ENCODE assay signal across 10 mouse cellular contexts in genomic region chr10:91179834-91180233, GRCm38 (mm10). TPM values are rescaled to one million over a fixed set of nuclear protein-coding genes. Genes with fewer than 3 reads are reported as not detected.
DNase-seq lines count a peak whose midpoint lies in the region; ATAC-seq and TF ChIP-seq lines count a peak whose summit lies in the region.
"Had no signal": no experiment of that assay in that cellular context is flagged by ENCODE, and none has a peak within 500 bp of the region (broad histone marks: within the 10 kb centered on the region; RNA-seq: fewer than 3 reads in every experiment).

No protein-coding gene starts in this region.

- no peak overlapping the region for H3K9ac ChIP-seq in heart, embryonic 12.5 days
- no peak overlapping the region for H3K9ac ChIP-seq in heart, postnatal 0 days (replicated peaks; ENCODE audit: low read depth, low read length)
- H3K9ac ChIP-seq in liver, postnatal 0 days (replicated peaks) = peak overlapping the region; percentile 67

- no peaks in the 10 kb centered on the region for H3K27me3 ChIP-seq in heart, embryonic 12.5 days (replicated peaks)
- H3K27me3 ChIP-seq in heart, postnatal 0 days (ENCODE audit: control insufficient read depth, insufficient read depth, low read length) = no peaks in the 10 kb centered on the region
- no peaks in the 10 kb centered on the region for H3K27me3 ChIP-seq in liver, postnatal 0 days (ENCODE audit: insufficient read depth, low read length)
- H3K27me3 ChIP-seq: neural tube, embryonic 12.5 days had no signal

- peak overlapping the region; percentile 27; the same call in 1 of the 2 replicates for H3K4me2 ChIP-seq in heart, embryonic 12.5 days
- H3K4me2 ChIP-seq in heart, postnatal 0 days (ENCODE audit: low read depth, low read length) = 0 out of 2 replicates have a peak overlapping the region, but pooled peaks have one; percentile 63
- peak overlapping the region; percentile 71 for H3K4me2 ChIP-seq in liver, postnatal 0 days (ENCODE audit: low read depth, low read length)

- no peak for ATAC-seq in heart, embryonic 12.5 days (ENCODE audit: insufficient number of reproducible peaks, low FRiP score)
- no peak for ATAC-seq in heart, postnatal 0 days (ENCODE audit: insufficient read depth, low read depth)
- ATAC-seq in liver, postnatal 0 days = no peak

- H3K4me1 ChIP-seq in heart, embryonic 12.5 days (replicated peaks) = peaks cover 29% of the 10 kb centered on the region
- H3K4me1 ChIP-seq in heart, postnatal 0 days (ENCODE audit: control insufficient read depth, insufficient read depth) = peaks cover 4% of the 10 kb centered on the region; the same call in 1 of the 2 replicates
- H3K4me1 ChIP-seq in liver, postnatal 0 days (ENCODE audit: insufficient read depth) = peaks cover 27% of the 10 kb centered on the region

- peak overlapping the region; percentile 99 for H3K27ac ChIP-seq in heart, embryonic 12.5 days (ENCODE audit: poor library complexity, severe bottlenecking)
- H3K27ac ChIP-seq in heart, postnatal 0 days (ENCODE audit: low read depth) = peak overlapping the region; percentile 96
- peak overlapping the region; percentile 97 for H3K27ac ChIP-seq in liver, postnatal 0 days (ENCODE audit: low read depth)

- no peak for DNase-seq in heart, postnatal 25 days (ENCODE audit: low spot score)
- peak; percentile 51 for DNase-seq in R1 (ENCODE audit: low read depth, low spot score)
- DNase-seq in heart, postnatal 0 days (ENCODE audit: low spot score) = no peak
- no peak for DNase-seq in liver, postnatal 0 days
- no peak for DNase-seq in adrenal gland, postnatal 4 days (ENCODE audit: low spot score in 2 of 2)
- no peak for DNase-seq in frontal cortex, postnatal 36 days (ENCODE audit: low spot score in 2 of 2)
- no peak for DNase-seq in spleen, adult 12 weeks (ENCODE audit: low spot score)
- DNase-seq: kidney, adult 11 months had no signal

- H3K4me3 ChIP-seq in heart, embryonic 12.5 days = 0 out of 2 replicates have a peak overlapping the region, but pooled peaks have one; percentile 59
- H3K4me3 ChIP-seq in heart, postnatal 0 days (ENCODE audit: low read depth, low read length) = no peak overlapping the region
- H3K4me3 ChIP-seq in liver, postnatal 0 days (ENCODE audit: low read depth, low read length) = no peak overlapping the region; the same call in 1 of the 2 replicates
- H3K4me3 ChIP-seq: neural tube, embryonic 12.5 days had no signal

- intact Hi-C loops in heart, postnatal 25 days (cut with DNase I) = loop anchor here (10.0 kb wide), 1 partner anchor 1835 kb away; no protein-coding TSS in a partner anchor

- 82% methylated on average over 2 of the region's 2 CpGs for WGBS in heart, embryonic 12.5 days
- 77% methylated on average over 2 of the region's 2 CpGs for WGBS in heart, postnatal 0 days
- WGBS in liver, postnatal 0 days (ENCODE audit: insufficient replicate concordance) = 44% methylated on average over 2 of the region's 2 CpGs

- H3K9me3 ChIP-seq in heart, embryonic 12.5 days (replicated peaks) = no peaks in the 10 kb centered on the region
- H3K9me3 ChIP-seq in heart, postnatal 0 days (replicated peaks; ENCODE audit: control insufficient read depth, low read length) = no peaks in the 10 kb centered on the region
- H3K9me3 ChIP-seq in liver, postnatal 0 days (ENCODE audit: low read length) = no peaks in the 10 kb centered on the region
- H3K9me3 ChIP-seq: neural tube, embryonic 12.5 days had no signal

- no peak for TF ChIP-seq CTCF in heart, postnatal 0 days (IDR thresholded peaks at IDR 0.05; ENCODE audit: low read depth)
- TF ChIP-seq CTCF in liver, postnatal 0 days (IDR thresholded peaks at IDR 0.05; ENCODE audit: low read depth) = no peak

- no peaks in the 10 kb centered on the region for H3K36me3 ChIP-seq in heart, embryonic 12.5 days
- H3K36me3 ChIP-seq in heart, postnatal 0 days (replicated peaks; ENCODE audit: control insufficient read depth, insufficient read depth, low read length) = no peaks in the 10 kb centered on the region
- no peaks in the 10 kb centered on the region for H3K36me3 ChIP-seq in liver, postnatal 0 days (replicated peaks; ENCODE audit: insufficient read depth, low read length)
- H3K36me3 ChIP-seq: neural tube, embryonic 12.5 days had no signal

- no peak for TF ChIP-seq EP300 in heart, postnatal 0 days (IDR thresholded peaks at IDR 0.05; ENCODE audit: low read depth)
- TF ChIP-seq EP300 in liver, postnatal 0 days (IDR thresholded peaks at IDR 0.05; ENCODE audit: low read depth) = no peak

RNA-seq across cellular contexts. Expression of gene Tmpo, which starts 1.3 kb away (rescaled TPM):
- polyA plus RNA-seq in heart, embryonic 12.5 days (2016; fragmentation: Nextera tagmentation; extraction: Ambion mirVana) = 203 and 212 TPM in 2 replicates
- 10 to 100 TPM; 40.1 to 45.7 TPM for total RNA-seq in heart, postnatal 25 days (2021)
- total RNA-seq in heart, postnatal 0 days (2014; rRNA removed; ENCODE audit: low replicate concordance) = 114 and 219 TPM in 2 replicates
- polyA plus RNA-seq in heart, postnatal 0 days (2015; fragmentation: Nextera tagmentation; extraction: Ambion mirVana) = 61.6 and 62.8 TPM in 2 replicates
- polyA plus RNA-seq in liver, postnatal 0 days (2015; fragmentation: Nextera tagmentation; extraction: Ambion mirVana) = 64.1 and 69.0 TPM in 2 replicates
- total RNA-seq in adrenal gland, postnatal 4 days (2021) = 100 to 1,000 TPM; 203 to 231 TPM

RNA-seq across cellular contexts. Expression of gene Slc25a3, which starts 56.0 kb away (rescaled TPM):
- 782 and 785 TPM in 2 replicates for polyA plus RNA-seq in heart, embryonic 12.5 days (2016; fragmentation: Nextera tagmentation; extraction: Ambion mirVana)
- 1,000 to 10,000 TPM; 2,502 to 2,645 TPM for total RNA-seq in heart, postnatal 25 days (2021)
- total RNA-seq in heart, postnatal 0 days (2014; rRNA removed; ENCODE audit: low replicate concordance) = 1,527 and 1,847 TPM in 2 replicates
- 2,043 and 2,050 TPM in 2 replicates for polyA plus RNA-seq in heart, postnatal 0 days (2015; fragmentation: Nextera tagmentation; extraction: Ambion mirVana)
- polyA plus RNA-seq in liver, postnatal 0 days (2015; fragmentation: Nextera tagmentation; extraction: Ambion mirVana) = 341 and 344 TPM in 2 replicates
- total RNA-seq in adrenal gland, postnatal 4 days (2021) = 100 to 1,000 TPM; 840 to 862 TPM
